Mouse (Mus musculus) left cerebral cortex, adult 8-10 months (tissue): ENCODE measurements around the gene Epb41l4b. TPM values are rescaled to one million over a fixed set of nuclear protein-coding genes. Genes with fewer than 3 reads are reported as not detected.

ENCODE experiments used
- DNase-seq, 2 experiments: peaks; one replicate each; pipeline ENCODE4 v3.0.0; 2022; ENCODE audit warnings: low spot score in 2 of 2
- total RNA-seq, 4 experiments: library from RNA; stranded (reverse); gene quantifications; 2 replicates each; pipeline ENCODE4 v1.2.4; 2022

Gene Epb41l4b
- total RNA-seq, 4 experiments from 2014 or later, result 30.5 to 45.1 (median 34.8) TPM

DNA sequence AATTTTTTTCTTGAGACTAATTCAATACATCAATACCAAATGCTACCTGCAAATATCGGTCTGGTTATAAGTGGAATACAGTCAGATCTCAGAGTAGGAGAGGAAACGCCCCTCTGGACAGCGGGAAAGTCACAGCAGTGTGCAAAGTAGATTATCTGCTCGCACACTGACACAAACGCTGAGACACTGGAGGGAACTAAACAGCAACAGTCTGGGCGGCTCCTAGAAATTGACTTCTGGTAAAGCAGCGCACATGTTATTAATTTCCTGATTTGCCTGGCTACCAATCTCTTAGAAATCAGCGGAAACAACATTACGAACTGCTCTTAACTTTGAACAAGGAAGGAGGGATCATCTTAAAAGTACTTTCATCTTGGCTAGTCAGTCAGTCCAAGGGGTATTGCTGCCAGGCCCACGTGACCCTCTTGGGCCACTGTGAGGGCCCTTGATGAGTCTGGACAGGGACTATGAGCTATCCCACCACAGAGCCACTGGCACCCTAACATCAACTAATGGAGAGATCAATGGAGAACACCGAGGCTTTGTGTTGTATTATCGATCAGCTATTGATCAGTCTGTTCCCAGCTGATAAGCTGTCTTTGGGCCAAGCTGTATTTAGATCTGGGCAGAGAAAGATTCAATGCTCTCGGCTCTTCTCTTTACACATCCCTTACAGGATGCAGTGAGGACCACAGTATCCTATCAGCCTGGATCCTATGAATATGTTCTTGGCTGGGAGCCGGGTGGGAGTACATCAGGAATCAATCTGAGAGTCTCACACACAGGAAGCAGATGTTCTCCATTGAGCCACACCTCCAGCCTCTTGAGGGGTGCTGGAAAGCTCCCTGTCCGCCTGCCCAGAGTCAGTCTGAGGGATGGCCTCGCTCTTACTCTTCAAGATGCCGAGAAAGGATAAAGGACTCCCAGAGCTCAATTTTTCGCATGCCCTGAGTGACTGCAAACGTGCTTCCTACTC is 28.3 kb downstream of the Epb41l4b start:
- no peak for DNase-seq

DNA sequence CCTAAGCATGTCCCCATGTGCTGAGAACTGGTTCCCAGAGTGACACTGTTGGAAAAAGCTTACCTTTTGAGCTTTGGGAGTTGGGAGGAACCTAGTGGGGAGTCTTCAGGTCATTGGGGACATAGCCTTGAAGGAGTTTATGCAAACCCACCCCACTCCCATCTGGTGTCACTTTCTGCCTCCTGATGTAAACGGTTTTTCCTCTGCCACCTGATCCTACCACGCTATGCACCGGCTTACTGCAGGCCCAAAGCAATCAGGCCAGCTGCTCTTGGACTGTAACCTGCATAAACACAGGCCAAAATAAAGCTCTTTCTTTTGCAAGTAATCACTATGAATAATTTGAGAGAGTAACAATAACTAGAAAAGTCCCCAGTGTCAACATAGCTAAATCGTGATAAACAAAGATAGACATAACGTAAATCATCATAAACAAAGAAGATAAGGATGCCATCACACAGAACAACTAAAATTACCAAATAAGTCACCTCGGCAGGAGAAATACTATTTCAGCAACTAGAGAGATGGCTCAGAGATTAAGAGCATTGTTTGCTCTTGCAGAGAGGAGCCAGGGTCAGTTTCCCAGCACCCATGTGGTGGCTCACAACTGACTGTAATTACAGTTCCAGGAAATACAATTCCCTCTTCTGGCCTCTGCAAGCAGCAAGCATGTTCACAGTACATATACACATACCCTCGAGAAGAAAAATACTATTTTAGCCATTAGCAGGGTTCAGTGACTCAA is 29.6 kb downstream of the Epb41l4b start:
- no peak for DNase-seq

DNA sequence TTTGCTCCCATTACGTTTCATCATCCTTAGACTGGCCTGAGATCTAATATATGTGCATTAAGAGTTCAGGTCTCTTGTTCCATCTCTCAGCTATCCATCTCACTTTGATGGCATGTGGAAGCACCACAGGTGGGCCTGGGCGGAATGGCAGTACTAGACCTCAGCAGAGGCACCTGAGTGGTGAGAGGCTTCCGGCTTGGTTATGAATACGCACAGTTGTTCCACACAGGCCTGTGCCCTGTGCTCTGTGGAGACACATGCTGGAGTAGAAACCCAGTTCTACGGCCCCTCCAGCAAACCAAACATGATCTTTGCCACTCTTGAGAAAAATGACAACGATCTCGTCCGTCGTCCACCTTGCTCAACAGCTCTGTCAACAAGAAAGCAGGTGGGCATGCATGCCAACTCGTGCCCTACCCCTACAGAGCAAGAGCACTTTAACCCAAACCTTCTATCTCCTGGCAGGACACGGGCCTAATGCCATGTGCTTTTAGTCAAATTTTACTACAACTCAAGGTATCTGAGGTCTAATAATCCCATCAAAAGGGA is 31.2 kb downstream of the Epb41l4b start:
- DNase-seq, result no peak

DNA sequence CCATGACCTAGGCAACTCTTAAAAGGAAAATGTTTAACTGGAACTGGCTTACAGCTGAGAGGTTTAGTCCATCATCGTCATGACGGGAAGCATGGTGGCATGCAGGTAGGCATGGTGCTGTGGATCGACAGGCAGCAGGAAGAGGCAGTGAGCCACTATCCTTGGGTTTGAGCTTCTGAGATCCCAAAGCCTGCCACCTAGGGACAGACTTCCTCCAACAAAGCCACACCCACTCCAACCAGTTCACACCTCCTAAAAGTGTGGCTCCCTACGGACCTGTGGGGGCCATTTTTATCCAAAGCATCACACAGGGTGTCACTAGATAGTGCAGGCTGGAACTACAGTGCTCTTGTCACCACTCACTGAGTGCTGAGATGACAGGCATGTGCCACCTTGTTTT is 31.8 kb downstream of the Epb41l4b start:
- no peak for DNase-seq

DNA sequence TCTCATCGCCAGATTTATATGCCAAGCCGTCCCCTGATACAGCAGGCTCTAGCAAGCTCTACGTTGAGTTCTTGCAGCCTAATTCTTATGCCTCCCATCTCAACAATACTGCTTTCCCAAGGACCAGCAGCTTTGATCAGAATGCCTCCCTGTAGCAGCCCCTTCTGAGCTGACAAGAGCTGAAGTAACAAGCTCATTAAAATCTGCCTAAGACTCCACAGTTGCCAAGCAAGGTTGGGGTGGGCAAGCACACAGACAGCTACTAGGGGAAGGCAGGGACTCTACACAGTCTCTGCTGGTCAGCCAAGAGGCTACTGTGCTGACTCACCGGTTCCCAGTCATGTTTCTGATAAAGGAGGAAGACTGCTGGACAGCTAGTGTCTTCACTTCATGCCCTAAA is 33.7 kb downstream of the Epb41l4b start:
- no peak for DNase-seq

DNA sequence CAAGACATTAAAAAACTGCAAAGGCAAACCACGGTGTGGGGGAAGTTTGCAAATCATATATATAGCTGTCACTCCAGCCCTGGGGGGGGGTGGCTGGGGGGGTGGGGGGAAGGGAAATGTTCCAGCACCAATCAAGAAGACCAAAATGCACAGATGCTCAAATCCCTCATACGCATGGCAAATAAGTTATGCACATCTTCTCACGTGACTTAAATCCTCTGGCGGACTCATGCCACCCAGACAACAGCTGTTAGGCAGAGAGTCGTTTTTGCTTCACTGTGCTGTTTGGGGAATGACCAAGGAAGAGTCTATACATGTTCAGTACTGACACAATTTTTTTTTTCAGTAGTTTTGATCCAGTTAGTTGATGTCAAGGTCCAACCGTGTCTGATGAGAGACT is 37.9 kb downstream of the Epb41l4b start:
- DNase-seq, result no peak

DNA sequence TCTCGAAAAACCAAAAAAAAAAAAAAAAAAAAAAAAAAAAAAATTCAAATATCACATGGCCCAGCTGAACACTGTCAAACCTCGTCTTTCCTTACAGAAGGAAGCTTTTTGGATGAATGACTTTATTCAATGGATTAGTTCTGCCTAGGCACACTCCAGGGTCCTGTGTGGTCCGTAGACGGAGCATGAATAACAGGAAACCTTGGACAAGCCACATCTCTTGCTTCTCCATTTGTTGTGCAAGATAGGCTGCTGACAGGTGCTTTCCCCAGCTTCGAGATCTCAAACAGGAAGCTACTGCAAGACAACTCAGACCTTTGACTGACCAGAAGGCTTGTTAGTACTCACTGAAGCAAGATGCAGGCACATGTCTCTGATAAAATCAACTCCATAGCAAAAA is 39.4 kb downstream of the Epb41l4b start:
- no peak for DNase-seq

DNA sequence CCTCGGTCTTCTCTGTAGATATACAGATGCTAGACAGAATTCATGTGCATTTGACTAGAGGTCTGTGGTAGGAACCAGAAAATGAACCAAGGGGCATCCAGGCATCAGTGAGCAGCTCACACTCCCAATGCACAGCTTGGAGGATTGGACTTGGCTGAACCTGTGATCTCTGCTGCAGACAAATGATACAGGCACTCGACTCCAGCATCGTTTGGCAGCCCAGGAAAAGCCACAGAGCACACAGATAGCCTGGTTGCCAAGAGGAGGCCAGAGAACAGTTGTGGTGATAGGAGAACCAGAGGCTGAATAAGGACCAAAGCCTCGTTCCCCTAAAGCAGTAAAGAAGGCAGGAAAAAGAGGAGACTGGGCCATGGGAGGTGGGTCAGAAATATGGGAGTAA is 42.1 kb downstream of the Epb41l4b start:
- DNase-seq, result no peak

DNA sequence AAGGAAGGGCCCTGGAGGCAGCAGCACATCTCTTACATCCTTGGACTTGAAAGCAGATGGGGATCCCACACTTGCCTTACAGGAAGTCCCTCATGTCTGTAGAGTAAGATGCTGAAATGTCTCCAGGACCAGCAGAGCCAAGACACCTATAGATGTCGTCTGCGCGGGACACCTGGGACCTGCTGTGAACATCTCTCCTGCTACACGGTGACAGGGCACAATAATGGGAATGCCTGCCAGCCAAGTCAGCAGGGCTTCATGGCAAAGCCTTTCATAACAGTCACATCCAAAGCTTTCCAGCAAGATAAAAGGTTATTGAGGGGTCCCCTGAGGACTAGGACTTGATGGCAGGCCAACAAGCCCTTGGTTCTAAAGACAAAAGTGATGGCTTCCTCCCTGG is 45.8 kb downstream of the Epb41l4b start:
- DNase-seq, result no peak

DNA sequence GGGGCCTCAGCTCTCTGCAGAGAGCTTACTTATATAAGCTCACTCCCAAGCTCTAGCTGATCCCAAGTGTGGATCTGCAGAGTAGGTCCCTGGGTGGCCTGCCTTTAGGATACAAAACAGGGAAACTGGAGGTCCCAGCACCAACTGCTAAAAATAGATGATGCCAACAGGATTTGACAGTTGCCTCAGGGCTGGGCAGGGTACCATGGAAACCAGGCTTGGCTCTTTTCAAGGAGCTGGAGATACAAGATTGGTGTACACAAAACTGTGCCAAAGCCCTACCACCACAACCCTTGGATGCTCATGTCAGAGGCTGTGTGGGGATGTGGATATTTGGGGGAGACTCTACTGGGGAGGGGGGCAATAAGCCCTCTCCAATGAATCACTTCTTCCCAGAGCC is 47.7 kb downstream of the Epb41l4b start:
- peak in 1 of 2 experiments; percentile 20 for DNase-seq

DNA sequence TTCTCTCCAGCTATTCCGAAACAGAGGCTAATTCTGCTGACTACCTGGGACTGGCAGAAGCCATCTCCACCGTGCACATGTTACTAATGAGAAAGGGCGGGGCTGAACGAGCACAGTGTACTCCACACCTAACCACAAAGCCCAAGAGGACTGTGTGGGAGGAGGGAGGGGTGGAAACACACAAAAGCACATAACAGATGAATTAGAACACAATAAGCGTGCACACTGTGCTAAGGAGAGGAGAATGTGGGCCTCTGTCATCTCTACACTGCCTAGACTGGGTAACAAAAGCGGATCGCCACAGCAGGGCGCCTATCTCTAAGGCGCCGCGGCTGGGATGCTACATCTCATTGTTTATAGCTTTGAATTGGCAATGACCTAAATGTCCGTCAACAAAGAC is 51.9 kb downstream of the Epb41l4b start:
- no peak for DNase-seq

DNA sequence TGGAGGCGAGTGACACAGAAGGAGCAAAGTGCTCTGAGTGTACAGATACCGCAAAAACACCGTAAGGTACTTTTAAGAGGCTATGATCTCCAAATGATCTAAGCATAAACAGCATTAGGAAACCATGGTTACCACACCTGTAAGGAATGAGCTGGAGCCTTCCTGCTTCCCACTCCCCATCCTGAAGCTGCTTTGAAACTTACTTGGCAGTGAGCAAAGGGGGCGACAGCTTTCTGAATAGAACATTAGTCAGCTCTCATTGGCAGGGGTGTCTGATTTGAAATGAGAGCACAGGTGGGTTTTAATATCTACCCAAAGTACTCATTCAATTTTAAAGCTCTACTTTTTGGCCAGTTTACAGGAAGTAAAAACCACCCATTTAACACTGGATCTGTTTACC is 54.9 kb downstream of the Epb41l4b start:
- no peak for DNase-seq

DNA sequence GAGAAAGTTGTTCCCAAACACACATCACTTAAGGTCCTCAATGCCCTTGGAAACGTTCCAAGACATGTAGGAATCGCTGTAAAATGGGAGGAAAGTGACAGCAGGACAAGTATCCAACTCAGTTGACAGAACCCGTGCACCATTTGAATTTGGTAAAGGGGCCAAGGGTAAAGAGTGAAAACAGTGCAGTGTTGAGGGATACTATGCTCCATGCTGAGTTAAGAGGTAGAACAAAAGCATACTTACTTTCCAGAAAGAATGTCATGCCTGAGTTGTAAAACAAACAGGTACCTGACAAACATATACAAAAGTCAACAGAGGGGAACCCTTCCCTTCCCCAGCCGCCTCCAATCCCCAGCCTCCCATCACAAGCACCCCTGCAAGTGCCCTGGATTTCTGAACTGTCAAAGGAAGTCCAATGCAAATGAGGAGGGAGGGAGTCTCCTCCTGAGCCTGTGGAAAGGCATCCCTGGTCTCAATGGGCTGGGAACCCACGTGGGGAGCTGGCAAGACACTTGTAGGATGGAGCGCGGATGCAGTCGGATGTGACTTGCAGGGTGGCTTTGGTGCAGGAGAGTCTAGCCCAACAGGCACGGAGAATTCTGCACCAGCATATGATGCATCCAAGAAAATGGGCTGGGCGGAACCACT is 57.4 kb downstream of the Epb41l4b start:
- no peak for DNase-seq

DNA sequence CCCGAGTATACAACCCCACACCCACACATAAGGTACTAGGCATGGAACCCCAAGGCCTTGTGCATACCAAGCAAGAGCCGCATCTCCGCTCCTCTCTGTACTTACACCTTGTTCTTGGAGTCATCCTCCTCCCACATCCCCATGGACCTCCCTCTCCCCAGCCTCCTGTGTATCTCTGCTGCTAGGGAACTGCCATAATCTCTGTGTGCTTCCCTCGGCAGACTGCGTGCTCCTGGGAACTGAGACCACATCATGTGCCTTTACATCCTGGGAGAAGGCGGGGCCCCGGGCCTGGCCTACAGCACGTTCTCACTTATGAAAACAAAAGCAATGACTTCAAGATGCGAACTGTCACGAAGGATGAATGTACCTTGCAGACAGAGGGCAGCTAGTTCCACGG is 59.6 kb downstream of the Epb41l4b start:
- no peak for DNase-seq

DNA sequence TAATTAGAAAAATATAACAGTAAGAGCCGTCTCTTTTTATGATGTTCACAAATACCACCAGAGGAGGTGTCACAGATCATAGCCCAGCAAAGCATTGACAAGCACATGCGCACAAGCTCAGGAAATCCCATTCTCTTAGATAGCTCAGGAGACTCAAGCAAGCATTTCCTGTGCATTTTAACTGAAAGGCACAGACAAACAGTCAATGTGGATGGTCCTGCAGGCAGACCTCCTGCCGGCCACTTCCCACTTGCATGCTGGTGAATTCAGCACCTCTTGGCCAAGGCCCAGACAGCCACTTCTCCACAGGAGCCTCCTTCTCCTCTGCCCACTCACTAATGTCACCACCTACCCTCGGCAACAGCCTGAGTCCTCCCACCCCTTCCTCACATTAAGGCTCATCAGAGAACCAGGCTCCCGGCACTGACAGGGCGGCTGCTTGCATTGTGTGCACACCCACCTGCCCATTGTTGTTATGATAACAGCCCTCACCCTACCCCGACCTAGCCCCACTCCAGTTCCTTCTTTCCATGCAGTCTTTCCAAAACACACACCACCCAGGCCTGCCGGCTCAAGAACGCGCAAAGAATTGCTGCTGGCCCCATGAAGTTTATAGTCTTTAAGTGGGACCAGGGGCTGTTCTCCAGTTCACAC is 60.3 kb downstream of the Epb41l4b start:
- no peak for DNase-seq

DNA sequence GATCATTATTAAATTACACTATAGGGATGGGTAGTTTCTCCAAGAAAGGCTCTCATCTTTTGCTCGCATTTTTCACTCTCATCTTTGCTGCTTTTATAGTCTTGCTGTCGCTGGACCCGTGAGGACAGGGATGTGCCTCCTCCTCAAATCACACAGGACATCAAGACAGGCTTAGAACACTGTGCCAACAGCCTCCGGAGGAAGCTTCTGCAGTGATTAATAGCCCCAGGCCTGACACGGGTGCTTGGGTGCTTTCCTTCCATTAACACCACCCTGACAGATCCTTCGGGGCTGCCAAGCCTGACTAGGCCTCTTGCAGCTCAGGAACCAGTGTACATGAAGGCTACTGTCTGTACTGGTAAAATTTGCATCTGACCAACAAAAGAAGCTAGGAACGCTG is 61.8 kb downstream of the Epb41l4b start:
- no peak for DNase-seq

DNA sequence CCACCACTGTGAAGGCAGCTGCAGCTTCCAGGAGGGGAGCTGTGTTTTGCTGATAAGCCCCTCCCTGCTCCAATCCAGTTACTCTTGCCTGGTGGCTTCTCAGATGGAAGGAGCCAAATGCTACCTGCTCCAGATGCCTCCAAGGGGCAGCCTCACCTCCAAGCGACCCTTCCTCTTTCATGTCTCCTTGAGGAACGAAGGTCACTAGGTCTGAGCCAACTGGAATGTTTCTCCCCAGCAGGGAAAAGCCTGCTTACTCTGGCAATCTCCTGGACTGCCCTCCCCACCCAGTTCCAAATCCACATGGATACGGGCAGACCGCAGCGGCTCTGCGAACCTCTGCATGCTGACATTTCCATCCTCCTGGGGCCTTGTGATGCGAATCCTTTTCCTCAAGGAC is 69.4 kb downstream of the Epb41l4b start:
- DNase-seq, result no peak

DNA sequence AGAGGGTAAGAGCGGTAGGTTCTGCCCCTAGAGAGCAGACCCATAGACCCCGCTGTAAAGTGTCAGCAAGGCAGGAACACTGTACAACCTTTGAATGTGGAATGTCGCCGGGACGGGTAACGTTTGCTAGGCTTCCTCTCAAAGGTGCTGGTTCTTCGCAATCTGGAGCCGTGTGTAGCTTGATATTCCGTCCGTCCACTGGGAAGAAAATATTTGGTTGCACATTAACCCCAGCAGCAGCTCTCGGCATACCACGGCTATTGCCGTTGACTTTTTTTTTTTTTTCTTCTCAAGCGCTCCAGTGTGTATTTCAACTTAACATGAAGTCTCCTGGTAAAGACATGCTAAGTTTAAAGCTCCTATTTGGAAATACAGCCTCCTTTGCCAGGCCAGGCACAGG is 70.1 kb downstream of the Epb41l4b start:
- no peak for DNase-seq

DNA sequence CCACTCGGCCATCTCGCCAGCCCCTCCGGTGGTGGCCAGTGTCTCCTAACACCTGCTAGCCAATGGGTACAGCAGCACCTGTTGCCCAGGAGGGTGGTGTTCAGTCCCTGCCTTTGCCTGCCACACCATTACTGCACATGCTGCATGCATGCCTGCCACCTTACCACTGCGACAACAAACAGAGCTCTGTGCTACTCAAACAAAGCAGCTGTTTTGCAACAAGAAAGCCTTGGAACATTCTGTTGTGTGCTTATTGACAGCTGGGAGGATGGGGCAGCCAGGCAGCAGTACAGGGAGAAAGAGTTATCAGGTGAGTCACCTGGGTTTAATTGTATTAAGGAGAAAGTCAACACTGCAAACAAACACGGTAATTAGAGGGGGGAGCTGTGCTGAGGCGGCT is 72.6 kb downstream of the Epb41l4b start:
- no peak for DNase-seq

DNA sequence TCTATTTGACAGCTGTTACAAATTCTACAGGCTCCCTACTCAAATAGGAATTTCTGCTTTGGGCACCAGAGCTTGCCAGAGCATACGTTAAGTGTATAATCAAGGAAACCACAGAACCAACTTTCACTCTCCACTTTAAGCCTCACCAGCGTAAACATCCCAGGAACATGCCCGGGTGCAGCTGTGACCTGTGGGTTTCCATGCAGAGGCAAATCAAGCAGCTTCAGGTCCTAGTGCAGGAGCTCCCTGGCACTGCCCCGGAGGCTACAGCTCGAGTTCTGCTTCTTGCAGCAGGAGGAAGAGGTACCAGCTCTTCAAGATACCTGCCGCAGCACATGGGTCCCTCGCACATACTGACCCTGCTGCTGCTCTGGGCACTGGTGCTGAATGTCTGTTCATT is 74.8 kb downstream of the Epb41l4b start:
- no peak for DNase-seq

DNA sequence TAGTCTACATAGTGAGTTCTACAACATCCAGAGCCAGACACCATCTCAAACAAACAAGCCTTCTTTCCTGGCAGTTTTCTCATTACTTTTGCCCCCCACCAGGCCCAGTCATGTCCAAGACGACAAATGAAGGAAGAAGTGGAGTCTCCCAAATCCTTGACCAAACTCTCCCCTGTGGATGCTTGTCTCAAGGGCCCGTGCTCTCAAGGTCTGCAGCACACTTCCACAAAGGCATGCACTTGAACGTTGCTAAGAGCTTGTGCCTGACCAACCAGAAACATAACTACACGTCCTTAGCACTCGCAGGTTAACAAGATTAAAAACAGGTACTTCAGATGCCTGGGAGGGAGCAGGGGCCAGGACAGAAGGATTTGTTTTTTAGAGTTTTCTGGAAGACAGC is 75.4 kb downstream of the Epb41l4b start:
- DNase-seq, result no peak
